Mouse (Mus musculus): Measurements from ENCODE around the gene Atp1a2.

GRCm38 (mm10) chr1:172305635-172306034 lies 7.8 kb upstream of the Atp1a2 start:
- TF ChIP-seq CTCF (conservative IDR thresholded peaks at IDR 0.05 in 1 of 2, IDR thresholded peaks at IDR 0.05 in 1 of 2; ENCODE audit: low read depth in 2 of 2, low read length in 2 of 2) (peak; percentile 21 to 66; a peak in 2 of 4 replicates), SMC3 (IDR thresholded peaks at IDR 0.05; ENCODE audit: low read depth, low read length) (peak; percentile 55), NRF1 (IDR thresholded peaks at IDR 0.05; ENCODE audit: low read depth, low read length) (no peak), E2F4 (IDR thresholded peaks at IDR 0.05; ENCODE audit: insufficient replicate concordance, low read depth, low read length) (no peak), EP300 (IDR thresholded peaks at IDR 0.05; ENCODE audit: low read length) (no peak), POLR2A (IDR thresholded peaks at IDR 0.05; ENCODE audit: low read depth, low read length) (no peak), MAZ (IDR thresholded peaks at IDR 0.05; ENCODE audit: low read depth, low read length) (no peak), MAX (IDR thresholded peaks at IDR 0.05; ENCODE audit: low read length) (no peak), HCFC1 (IDR thresholded peaks at IDR 0.05; ENCODE audit: low read depth, low read length) (no peak), ELF1 (IDR thresholded peaks at IDR 0.05; ENCODE audit: low read depth, low read length) (no peak), MYC (IDR thresholded peaks at IDR 0.05; ENCODE audit: low read depth, low read length) (no peak), USF2 (conservative IDR thresholded peaks at IDR 0.05; ENCODE audit: low read depth, low read length) (no peak), SIN3A (IDR thresholded peaks at IDR 0.05; ENCODE audit: low read length) (no peak), USF1 (IDR thresholded peaks at IDR 0.05; ENCODE audit: low read depth, low read length) (no peak)

All from CH12.LX (cell line).